Mouse (Mus musculus): Measurements from ENCODE around the gene Dppa1. TPM values are rescaled to one million over a fixed set of nuclear protein-coding genes. Genes with fewer than 3 reads are reported as not detected.
"Not testable (repeated sequence)": the region's sequence is repeated elsewhere in the genome, so short reads cannot be mapped to it uniquely, and the experiment has no call there.

Gene Dppa1
- not detected in 2 replicates for polyA plus RNA-seq (2012; rRNA removed)

- H3K4me1 ChIP-seq (ENCODE audit: control insufficient read depth, insufficient read depth, insufficient read length, low read length), result no peaks in the 10 kb centered on the region
- WGBS, result 69% methylated on average over 2 of the region's 2 CpGs
Observed at GRCm38 (mm10) chr11:46629211-46629795, at the start of gene Dppa1. Dppa1 (minus strand) TSS chr11:46629261.

GRCm38 (mm10) chr11:46667938-46668337 lies 38.9 kb upstream of the Dppa1 start:
- WGBS, result 59% methylated on average over 2 of the region's 2 CpGs
- no peaks in the 10 kb centered on the region for H3K36me3 ChIP-seq (ENCODE audit: control insufficient read depth, insufficient read depth, low read length)

More at GRCm38 (mm10) chr11:46629211-46629795, at the start of gene Dppa1:
- H3K27ac ChIP-seq (ENCODE audit: insufficient read depth, low read depth, low read length), result no peak within 1 kb of the TSS
- no peak for TF ChIP-seq POLR2A (IDR thresholded peaks at IDR 0.05; ENCODE audit: low read depth, low read length)
- TF ChIP-seq CTCF (IDR thresholded peaks at IDR 0.05; ENCODE audit: extremely low read depth, insufficient read length, insufficient replicate concordance, low read depth, low read length), result no peak
- H3K27me3 ChIP-seq (ENCODE audit: control insufficient read depth, insufficient read depth, low read length), result no peaks in the 10 kb centered on the region
- H3K4me3 ChIP-seq (ENCODE audit: low read depth, low read length), result no peak within 1 kb of the TSS
- H3K36me3 ChIP-seq (ENCODE audit: control insufficient read depth, insufficient read depth, low read length), result no peaks in the 10 kb centered on the region

GRCm38 (mm10) chr11:46667105-46667504 lies 38.0 kb upstream of the Dppa1 start:
- no peak overlapping the region for H3K27ac ChIP-seq (ENCODE audit: insufficient read depth, low read depth, low read length)
- no peaks in the 10 kb centered on the region for H3K4me1 ChIP-seq (ENCODE audit: control insufficient read depth, insufficient read depth, insufficient read length, low read length)
- H3K27me3 ChIP-seq (ENCODE audit: control insufficient read depth, insufficient read depth, low read length), result no peaks in the 10 kb centered on the region
- no peak for TF ChIP-seq POLR2A (IDR thresholded peaks at IDR 0.05; ENCODE audit: low read depth, low read length)
- no peak for TF ChIP-seq CTCF (IDR thresholded peaks at IDR 0.05; ENCODE audit: extremely low read depth, insufficient read length, insufficient replicate concordance, low read depth, low read length)
- 88% methylated on average over 3 of the region's 3 CpGs for WGBS
- no peak overlapping the region for H3K4me3 ChIP-seq (ENCODE audit: low read depth, low read length)
- H3K36me3 ChIP-seq (ENCODE audit: control insufficient read depth, insufficient read depth, low read length), result no peaks in the 10 kb centered on the region

More at GRCm38 (mm10) chr11:46667938-46668337, 38.9 kb upstream of the Dppa1 start:
- no peak overlapping the region for H3K4me3 ChIP-seq (ENCODE audit: low read depth, low read length)
- no peaks in the 10 kb centered on the region for H3K4me1 ChIP-seq (ENCODE audit: control insufficient read depth, insufficient read depth, insufficient read length, low read length)
- H3K27ac ChIP-seq (ENCODE audit: insufficient read depth, low read depth, low read length), result no peak overlapping the region
- TF ChIP-seq CTCF (IDR thresholded peaks at IDR 0.05; ENCODE audit: extremely low read depth, insufficient read length, insufficient replicate concordance, low read depth, low read length) (no peak), POLR2A (IDR thresholded peaks at IDR 0.05; ENCODE audit: low read depth, low read length) (no peak)
- H3K27me3 ChIP-seq (ENCODE audit: control insufficient read depth, insufficient read depth, low read length), result no peaks in the 10 kb centered on the region

- Histone ChIP-seq H3K4me1 (ENCODE audit: control insufficient read depth, insufficient read depth, insufficient read length, low read length) (no peaks in the 10 kb centered on the region), H3K27ac (ENCODE audit: insufficient read depth, low read depth, low read length) (no peak overlapping the region), H3K4me3 (ENCODE audit: low read depth, low read length) (no peak overlapping the region), H3K27me3 (ENCODE audit: control insufficient read depth, insufficient read depth, low read length) (no peaks in the 10 kb centered on the region), H3K36me3 (ENCODE audit: control insufficient read depth, insufficient read depth, low read length) (no peaks in the 10 kb centered on the region)
- WGBS, result 67% methylated on average over 6 of the region's 6 CpGs
- no peak for TF ChIP-seq POLR2A (IDR thresholded peaks at IDR 0.05; ENCODE audit: low read depth, low read length)
- TF ChIP-seq CTCF (IDR thresholded peaks at IDR 0.05; ENCODE audit: extremely low read depth, insufficient read length, insufficient replicate concordance, low read depth, low read length), result no peak
Observed at GRCm38 (mm10) chr11:46665599-46666522, 36.8 kb upstream of the Dppa1 start.

GRCm38 (mm10) chr11:46663215-46663614 lies 34.2 kb upstream of the Dppa1 start:
- Histone ChIP-seq H3K27ac (ENCODE audit: insufficient read depth, low read depth, low read length) (no peak overlapping the region), H3K4me1 (ENCODE audit: control insufficient read depth, insufficient read depth, insufficient read length, low read length) (no peaks in the 10 kb centered on the region), H3K27me3 (ENCODE audit: control insufficient read depth, insufficient read depth, low read length) (no peaks in the 10 kb centered on the region), H3K4me3 (ENCODE audit: low read depth, low read length) (no peak overlapping the region), H3K36me3 (ENCODE audit: control insufficient read depth, insufficient read depth, low read length) (no peaks in the 10 kb centered on the region)
- 42% methylated on average over 4 of the region's 4 CpGs for WGBS
- TF ChIP-seq CTCF (IDR thresholded peaks at IDR 0.05; ENCODE audit: extremely low read depth, insufficient read length, insufficient replicate concordance, low read depth, low read length) (no peak), POLR2A (IDR thresholded peaks at IDR 0.05; ENCODE audit: low read depth, low read length) (no peak)

- Histone ChIP-seq H3K4me3 (ENCODE audit: low read depth, low read length) (no peak overlapping the region), H3K27ac (ENCODE audit: insufficient read depth, low read depth, low read length) (no peak overlapping the region), H3K4me1 (ENCODE audit: control insufficient read depth, insufficient read depth, insufficient read length, low read length) (no peaks in the 10 kb centered on the region), H3K36me3 (ENCODE audit: control insufficient read depth, insufficient read depth, low read length) (no peaks in the 10 kb centered on the region), H3K27me3 (ENCODE audit: control insufficient read depth, insufficient read depth, low read length) (no peaks in the 10 kb centered on the region)
- 83% methylated on average over 3 of the region's 3 CpGs for WGBS
- TF ChIP-seq POLR2A (IDR thresholded peaks at IDR 0.05; ENCODE audit: low read depth, low read length), result no peak
- TF ChIP-seq CTCF (IDR thresholded peaks at IDR 0.05; ENCODE audit: extremely low read depth, insufficient read length, insufficient replicate concordance, low read depth, low read length), result no peak
Observed at GRCm38 (mm10) chr11:46652476-46652875, 23.4 kb upstream of the Dppa1 start.

- not testable (repeated sequence) for H3K36me3 ChIP-seq (ENCODE audit: control insufficient read depth, insufficient read depth, low read length); H3K4me1 ChIP-seq (ENCODE audit: control insufficient read depth, insufficient read depth, insufficient read length, low read length); H3K27me3 ChIP-seq (ENCODE audit: control insufficient read depth, insufficient read depth, low read length); H3K27ac ChIP-seq (ENCODE audit: insufficient read depth, low read depth, low read length); H3K4me3 ChIP-seq (ENCODE audit: low read depth, low read length)
- WGBS, result 64% methylated on average over 3 of the region's 3 CpGs
Observed at GRCm38 (mm10) chr11:46649655-46650054, 20.6 kb upstream of the Dppa1 start.

All from small intestine, adult 2 months (tissue).